Mouse (Mus musculus): ENCODE measurements around the gene Pxdc1.

GRCm38 (mm10) chr13:34609711-34610110 is 43.6 kb downstream of the Pxdc1 start:
- TF ChIP-seq CTCF (IDR thresholded peaks at IDR 0.05; ENCODE audit: low read depth, low read length) (no peak), EP300 (IDR thresholded peaks at IDR 0.05; ENCODE audit: insufficient read depth, low read depth, low read length) (no peak), POLR2A (IDR thresholded peaks at IDR 0.05; ENCODE audit: insufficient read depth, low read length) (no peak)
